Mouse (Mus musculus) T-helper 17 cell (primary cell): ENCODE results near the gene Prodh2.

Experiments used
- in situ Hi-C, 2 experiments: fragments of 300-600 bp; cut with MboI, MseI; formaldehyde crosslinking; loops; 1 replicate in 1 of 2; 2 replicates in 1 of 2; pipeline ENCODE4 v1.15.1; 2025; ENCODE audit warnings: high pct_unique_total_duplicates in 2 of 2

Gene Prodh2

DNA sequence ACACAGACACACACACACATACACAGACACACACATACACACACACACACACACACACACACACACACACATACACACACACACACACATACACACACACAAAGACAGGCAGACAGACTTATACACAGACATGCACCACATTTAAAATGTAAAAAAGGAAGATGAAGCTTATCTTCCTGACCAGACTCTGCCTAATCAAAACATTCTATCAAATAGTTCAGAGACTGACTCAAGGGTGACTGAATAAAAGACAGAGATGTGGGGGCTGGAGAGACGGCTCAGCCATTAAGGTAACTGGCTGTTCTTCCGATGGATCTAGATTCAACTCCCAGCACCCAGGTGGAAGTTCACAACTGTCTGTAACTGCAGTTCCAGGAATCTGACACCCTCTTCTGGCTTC is 50.9 kb downstream of the Prodh2 start:
- in situ Hi-C loops: no loop called here

DNA sequence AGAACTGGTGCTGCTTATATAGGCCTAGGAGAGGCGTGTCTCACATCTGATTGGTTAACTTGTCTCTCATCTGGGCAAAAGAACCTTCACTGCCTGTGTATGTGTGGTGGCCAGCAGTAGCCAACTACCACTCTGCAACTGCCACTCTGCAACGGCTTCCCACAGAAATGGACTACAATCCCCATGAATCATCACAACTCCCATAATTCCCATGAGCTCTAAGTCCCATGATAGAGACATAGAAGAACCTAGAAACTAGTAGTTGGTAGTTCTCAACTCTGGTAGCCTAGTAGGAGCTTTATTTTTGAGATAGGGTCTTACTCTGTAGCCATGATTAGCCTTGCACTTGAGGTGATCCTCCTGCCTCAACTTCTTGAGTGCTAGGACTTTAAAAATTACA is 56.5 kb downstream of the Prodh2 start:
- in situ Hi-C loops: loop anchor here in 1 of 2 experiments (10.0 kb wide), 1 partner anchor 455 kb away; the partner anchor contains the start of genes Gm26920, Zfp260 and Zfp566

- in situ Hi-C loops: loop anchor here in 1 of 2 experiments (10.0 kb wide), 1 partner anchor 456 kb away; the partner anchor contains the start of genes Gm26920, Zfp260 and Zfp566
Observed at GRCm38 (mm10) chr7:30550603-30551002, 57.2 kb downstream of the Prodh2 start.

DNA sequence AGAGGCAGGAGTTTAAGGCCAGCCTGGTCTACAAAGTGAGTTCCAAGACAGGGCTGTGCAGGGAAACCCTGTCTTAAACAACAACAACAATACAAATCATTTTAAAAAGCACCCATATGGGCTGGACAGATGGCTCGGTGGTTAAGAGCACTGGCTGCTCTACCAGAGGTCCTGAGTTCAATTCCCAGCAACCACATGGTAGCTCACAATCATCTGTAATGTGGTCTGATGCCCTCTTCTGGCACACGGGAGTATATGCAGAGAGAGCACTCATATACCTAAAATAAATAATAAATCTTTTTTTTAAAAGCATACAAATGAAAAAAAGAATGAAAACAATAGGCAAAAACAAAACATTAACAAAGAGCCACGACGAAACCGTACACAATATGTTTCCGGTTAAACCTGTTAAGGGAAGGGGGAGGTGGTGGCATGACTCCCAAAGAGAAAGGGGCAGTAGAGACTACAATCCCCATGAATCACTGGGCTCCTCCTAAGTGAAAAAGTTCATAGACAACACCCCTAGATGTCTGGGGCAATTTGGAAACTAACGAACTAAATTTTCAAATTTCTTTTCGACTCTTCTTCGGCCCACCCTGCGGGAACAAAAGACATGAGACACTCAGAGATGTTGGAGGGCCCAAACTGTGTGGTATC is 58.2 kb downstream of the Prodh2 start:
- in situ Hi-C loops: loop anchor here in 1 of 2 experiments (10.0 kb wide), 1 partner anchor 457 kb away; the partner anchor contains the start of genes Gm26920, Zfp260 and Zfp566

DNA sequence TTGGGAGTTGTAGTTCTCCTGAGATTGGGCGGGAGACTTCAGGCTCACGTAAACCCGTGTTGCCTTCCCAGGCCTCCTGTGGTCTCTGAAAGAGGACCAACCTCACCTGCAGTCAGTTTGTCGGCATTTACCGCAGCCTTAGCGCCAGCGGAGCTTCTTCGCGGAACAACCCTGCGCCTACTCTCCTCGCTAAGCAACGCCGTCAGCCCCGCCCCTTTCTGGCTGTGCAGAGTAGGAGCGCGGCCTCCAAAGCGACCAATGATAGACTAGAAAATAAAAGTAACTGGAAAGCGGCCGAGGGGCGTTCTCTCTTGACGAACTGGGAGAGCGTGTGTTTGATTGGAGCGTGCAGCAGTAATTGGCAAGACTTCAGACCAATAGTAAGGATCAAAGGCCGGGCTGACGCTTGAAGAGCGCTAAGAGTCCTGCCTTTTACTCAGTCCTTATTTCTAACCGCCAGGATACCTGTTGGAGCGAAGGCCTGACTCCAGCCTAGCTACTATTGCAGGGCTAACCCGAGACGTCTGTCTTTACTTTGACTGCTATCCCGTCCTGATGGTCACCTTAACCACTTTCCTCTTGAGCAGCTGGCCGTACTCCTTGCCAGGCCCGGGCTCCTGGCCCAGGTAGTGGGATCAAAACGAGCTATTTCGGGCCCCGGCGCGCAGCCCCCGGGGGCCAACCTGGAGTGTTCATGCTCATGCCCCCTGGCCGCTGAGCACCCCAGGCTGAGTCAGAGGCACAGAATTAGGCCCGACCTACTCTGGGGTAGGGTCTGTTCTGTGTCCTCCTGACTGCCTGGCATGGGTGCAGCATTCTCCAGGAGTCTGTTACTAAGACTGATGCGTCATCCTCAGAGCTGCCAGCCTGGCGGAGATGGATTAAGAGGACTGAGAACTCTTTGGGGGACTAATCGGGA is 58.9 kb downstream of the Prodh2 start, which contains the start of the genes Hspb6 and Proser3:
TSS of gene Hspb6 (plus strand) at position 77 of the 919 bp plus-strand sequence.
TSS of gene Proser3 (minus strand) at position 198 of the 919 bp plus-strand sequence.
- in situ Hi-C loops: loop anchor here in 1 of 2 experiments (10.0 kb wide), 1 partner anchor 458 kb away; the partner anchor contains the start of genes Gm26920, Zfp260 and Zfp566

- in situ Hi-C loops: loop anchor here in 1 of 2 experiments (10.0 kb wide), 1 partner anchor 458 kb away; the partner anchor contains the start of genes Gm26920, Zfp260 and Zfp566
Observed at GRCm38 (mm10) chr7:30553021-30553589, 59.7 kb downstream of the Prodh2 start.

DNA sequence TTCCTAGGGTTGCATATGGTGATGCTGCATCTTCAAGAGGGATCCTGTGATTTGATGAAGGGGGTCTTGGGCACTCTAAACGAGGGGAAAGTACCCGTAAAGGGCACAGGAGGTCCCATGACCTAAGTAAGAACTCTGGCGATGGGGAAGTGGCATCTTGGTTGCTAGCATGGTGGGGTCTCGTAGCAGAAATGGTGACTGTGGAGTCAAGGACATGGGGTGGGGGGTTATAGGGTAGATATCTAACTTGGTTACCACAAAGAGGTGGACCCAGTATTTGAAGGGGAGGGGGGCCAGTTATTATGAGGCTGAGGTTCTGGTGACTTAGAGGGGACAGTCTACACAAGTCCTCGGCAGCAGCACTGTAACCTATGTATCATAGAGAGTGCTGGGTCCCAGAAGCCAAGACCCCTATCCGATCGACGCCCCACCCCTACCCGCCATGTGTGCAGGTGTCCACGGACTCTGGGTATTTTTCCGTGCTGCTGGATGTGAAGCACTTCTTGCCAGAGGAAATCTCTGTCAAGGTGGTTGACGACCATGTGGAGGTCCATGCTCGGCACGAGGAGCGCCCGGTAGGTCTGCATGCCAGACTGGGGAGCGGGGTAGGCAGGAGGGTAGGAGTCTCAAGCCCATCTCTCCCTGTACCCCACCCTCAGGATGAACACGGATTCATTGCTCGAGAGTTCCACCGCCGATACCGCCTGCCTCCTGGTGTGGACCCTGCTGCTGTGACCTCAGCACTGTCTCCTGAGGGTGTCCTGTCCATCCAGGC is 60.6 kb downstream of the Prodh2 start:
- in situ Hi-C loops: loop anchor here in 1 of 2 experiments (10.0 kb wide), 1 partner anchor 459 kb away; the partner anchor contains the start of genes Gm26920, Zfp260 and Zfp566

DNA sequence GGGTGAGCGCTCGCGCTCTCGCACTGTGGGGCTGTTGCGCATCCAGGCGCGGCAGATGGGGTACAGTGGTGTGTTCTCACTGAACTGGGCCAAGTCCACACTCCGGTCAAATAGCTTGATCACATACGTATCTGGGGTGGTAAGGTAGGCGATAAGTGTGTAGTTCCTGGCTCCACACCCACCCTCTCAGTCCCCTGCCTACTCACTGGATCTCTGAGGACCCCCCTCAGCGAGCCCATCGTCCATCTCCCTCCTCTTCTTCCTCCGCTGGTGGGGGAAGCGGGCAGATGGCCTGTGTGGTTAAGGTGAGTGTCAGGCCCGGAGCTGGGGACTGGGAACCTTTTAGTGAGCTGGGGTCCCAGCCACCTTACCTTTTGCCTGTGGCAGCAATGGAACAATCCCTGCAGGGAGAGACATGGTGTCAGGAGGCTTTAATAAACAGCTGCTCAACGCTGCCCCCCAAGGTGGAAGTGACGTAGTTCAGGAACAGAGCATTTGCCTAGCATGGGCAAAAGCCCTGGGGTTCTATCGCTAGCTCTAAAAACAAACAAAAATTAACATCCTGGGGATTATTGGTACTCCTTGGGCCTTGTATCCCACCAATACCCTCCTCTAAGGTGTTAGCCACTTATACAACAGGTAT is 63.6 kb downstream of the Prodh2 start:
- in situ Hi-C loops: loop anchor here in 1 of 2 experiments (10.0 kb wide), 1 partner anchor 462 kb away; the partner anchor contains the start of genes Gm26920, Zfp260 and Zfp566

DNA sequence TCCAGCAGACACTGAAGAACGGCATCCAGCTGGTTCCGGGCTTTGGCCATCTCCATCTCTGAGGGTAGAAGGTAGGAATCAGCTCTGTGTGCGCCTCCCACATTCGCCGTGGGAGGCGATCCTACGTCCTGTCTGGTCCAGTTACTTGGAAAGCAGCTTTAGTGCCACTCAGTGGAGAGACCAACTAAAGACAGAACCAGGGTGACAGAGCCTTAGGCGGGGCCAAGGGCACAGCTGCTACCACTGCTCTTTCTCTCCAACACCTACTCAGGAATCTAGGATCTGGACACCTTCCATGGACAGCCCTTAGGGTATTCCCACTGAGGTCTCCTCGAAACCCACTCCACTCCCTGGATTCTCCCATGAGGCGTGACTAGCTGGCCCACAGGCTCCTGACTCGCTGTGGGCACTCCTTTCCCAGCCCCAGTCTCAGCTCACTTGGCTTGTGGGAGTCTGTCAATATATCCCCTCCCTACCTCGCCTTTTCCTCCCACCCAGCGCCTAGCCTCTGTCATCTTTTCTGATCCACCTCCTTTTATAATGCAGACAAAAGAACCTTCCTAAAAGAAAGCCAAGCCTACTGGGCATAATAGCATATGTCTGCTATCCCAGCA is 64.6 kb downstream of the Prodh2 start:
- in situ Hi-C loops: loop anchor here in 1 of 2 experiments (10.0 kb wide), 1 partner anchor 463 kb away; the partner anchor contains the start of genes Gm26920, Zfp260 and Zfp566

- in situ Hi-C loops: loop anchor here in 1 of 2 experiments (10.0 kb wide), 1 partner anchor 464 kb away; the partner anchor contains the start of genes Gm26920, Zfp260 and Zfp566
Observed at GRCm38 (mm10) chr7:30558656-30559442, 65.4 kb downstream of the Prodh2 start.

DNA sequence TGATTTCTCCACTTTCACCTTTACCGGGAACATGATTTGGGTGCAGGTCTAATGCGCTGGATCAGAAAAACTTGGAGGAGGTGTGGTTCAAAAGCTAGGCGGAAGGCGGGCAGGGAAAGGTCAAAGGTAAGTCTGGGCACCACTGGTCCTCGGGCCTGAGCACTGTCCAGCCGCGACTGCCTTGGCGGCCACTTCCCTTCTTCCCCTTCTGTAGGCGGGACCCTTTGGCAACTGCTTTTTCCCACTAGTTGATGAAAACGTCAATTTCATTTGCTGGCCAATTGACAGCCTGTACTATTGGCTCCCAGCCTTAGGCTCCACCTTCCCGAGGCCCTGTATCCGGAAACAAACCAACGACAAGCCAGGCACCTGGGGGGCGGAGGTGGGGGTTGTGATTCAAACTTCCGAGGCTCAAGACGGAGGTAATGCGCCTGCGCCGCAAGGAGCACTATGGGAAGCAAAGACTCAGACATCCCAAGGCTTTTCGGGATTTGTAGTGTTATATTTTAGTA is 66.1 kb downstream of the Prodh2 start, which contains the start of gene Lin37:
TSS of gene Lin37 (minus strand) at position 396 of the 512 bp plus-strand sequence.
- in situ Hi-C loops: loop anchor here in 1 of 2 experiments (10.0 kb wide), 1 partner anchor 465 kb away; the partner anchor contains the start of genes Gm26920, Zfp260 and Zfp566

GRCm38 (mm10) chr7:30560296-30560695 is 66.9 kb downstream of the Prodh2 start:
- in situ Hi-C loops: no loop called here

DNA sequence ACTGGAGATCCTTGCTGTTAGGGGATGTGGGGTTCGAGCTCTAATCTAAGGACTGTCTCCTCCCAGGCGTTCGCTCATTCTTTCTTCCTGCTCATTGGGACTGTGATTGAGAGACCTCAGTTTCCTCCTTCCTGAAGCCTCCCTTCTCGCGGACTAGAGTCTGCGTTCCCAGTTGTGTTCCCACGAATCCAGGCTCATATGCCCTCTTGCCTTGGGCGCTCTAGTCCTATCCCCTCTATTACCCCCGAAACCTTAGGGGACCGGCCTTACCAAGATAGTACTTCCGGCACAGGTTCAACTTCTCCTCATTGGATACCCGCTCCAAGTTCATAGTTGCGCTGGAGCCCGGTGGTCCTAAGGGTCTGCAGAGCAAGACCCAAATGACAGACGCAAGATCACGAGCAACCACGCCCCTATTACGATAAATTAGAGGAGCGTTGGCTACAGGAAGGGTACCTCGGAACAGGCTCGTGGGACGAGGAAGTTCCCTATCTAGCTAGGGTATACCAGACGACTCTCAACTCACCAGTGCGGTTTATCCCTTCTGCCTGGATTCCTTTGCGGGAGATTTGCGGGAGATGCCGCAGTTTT is 69.2 kb downstream of the Prodh2 start:
- in situ Hi-C loops: no loop called here
